Mouse (Mus musculus): ENCODE measurements around the gene Srd5a2. TPM values are rescaled to one million over a fixed set of nuclear protein-coding genes. Genes with fewer than 3 reads are reported as not detected.

Gene Srd5a2
- not detected in 2 replicates for total RNA-seq (2012; rRNA removed)
- not detected for polyA plus RNA-seq (2012; ENCODE audit: insufficient read depth in 1 of 2, insufficient read length in 2 of 2, low read depth in 1 of 2, low replicate concordance in 2 of 2, missing spikeins in 1 of 2)

GRCm38 (mm10) chr17:74047210-74048082 is at the start of gene Srd5a2:
Srd5a2 (minus strand) TSS chr17:74047916.
- H3K4me1 ChIP-seq (ENCODE audit: control insufficient read depth in 1 of 2, insufficient read depth in 2 of 2, low read length in 2 of 2), result no peaks in the 10 kb centered on the region
- H3K9me3 ChIP-seq (replicated peaks; ENCODE audit: insufficient read depth, low read length), result no peaks in the 10 kb centered on the region
- H3K4me3 ChIP-seq (ENCODE audit: control insufficient read depth in 1 of 2, insufficient read depth in 1 of 2, low read depth in 2 of 2, low read length in 2 of 2), result no peak within 1 kb of the TSS
- peaks cover 0 to 1% of the 10 kb centered on the region in 2 experiments; a peak in 1 of 4 replicates for H3K27me3 ChIP-seq (ENCODE audit: control insufficient read depth in 1 of 2, insufficient read depth in 2 of 2, low read length in 2 of 2)
- H3K36me3 ChIP-seq (ENCODE audit: control insufficient read depth in 1 of 2, insufficient read depth in 2 of 2, low read length in 2 of 2), result no peaks in the 10 kb centered on the region
- H3K79me2 ChIP-seq (ENCODE audit: control insufficient read depth, insufficient read depth, low read length, poor library complexity), result no peaks in the 10 kb centered on the region
- no peak for TF ChIP-seq CHD1 (IDR thresholded peaks at IDR 0.05; ENCODE audit: low read depth, low read length)
- no peak for TF ChIP-seq USF1 (IDR thresholded peaks at IDR 0.05; ENCODE audit: low read depth, low read length)
- no peak for TF ChIP-seq POLR2AphosphoS2 (IDR thresholded peaks at IDR 0.05; ENCODE audit: low read length)
- TF ChIP-seq SMC3 (IDR thresholded peaks at IDR 0.05; ENCODE audit: low read depth, low read length), result no peak
- no peak for TF ChIP-seq POLR2A (IDR thresholded peaks at IDR 0.05; ENCODE audit: control insufficient read depth in 1 of 2, insufficient read depth in 1 of 2, low read depth in 1 of 2, low read length in 2 of 2, poor library complexity in 1 of 2)
- TF ChIP-seq RCOR1 (IDR thresholded peaks at IDR 0.05; ENCODE audit: low read depth, low read length), result no peak
- TF ChIP-seq BHLHE40 (IDR thresholded peaks at IDR 0.05; ENCODE audit: borderline replicate concordance, low read depth, low read length), result no peak
- no peak for TF ChIP-seq TAL1 (IDR thresholded peaks at IDR 0.05; ENCODE audit: low read length)
- no peak for TF ChIP-seq CTCF (IDR thresholded peaks at IDR 0.05 in 2 of 3, conservative IDR thresholded peaks at IDR 0.05 in 1 of 3; ENCODE audit: control insufficient read depth in 1 of 3, insufficient read depth in 1 of 3, low read depth in 2 of 3, low read length in 3 of 3, poor library complexity in 1 of 3, severe bottlenecking in 1 of 3)
- DNase-seq (ENCODE audit: low read depth, low spot score), result no peak
- H3K9ac ChIP-seq (ENCODE audit: control insufficient read depth, low read depth, low read length, poor library complexity, severe bottlenecking), result no peak within 1 kb of the TSS
- H3K27ac ChIP-seq (ENCODE audit: control insufficient read depth, low read depth, low read length), result no peak within 1 kb of the TSS

GRCm38 (mm10) chr17:74088886-74089678 is 41.4 kb upstream of the Srd5a2 start:
- H3K4me3 ChIP-seq (ENCODE audit: control insufficient read depth in 1 of 2, insufficient read depth in 1 of 2, low read depth in 2 of 2, low read length in 2 of 2), result no peak overlapping the region
- no peaks in the 10 kb centered on the region for H3K4me1 ChIP-seq (ENCODE audit: control insufficient read depth in 1 of 2, insufficient read depth in 2 of 2, low read length in 2 of 2)
- DNase-seq (ENCODE audit: low read depth, low spot score), result no peak
- no peaks in the 10 kb centered on the region for H3K9me3 ChIP-seq (replicated peaks; ENCODE audit: insufficient read depth, low read length)
- no peak overlapping the region for H3K27ac ChIP-seq (ENCODE audit: control insufficient read depth, low read depth, low read length)
- H3K79me2 ChIP-seq (ENCODE audit: control insufficient read depth, insufficient read depth, low read length, poor library complexity), result no peaks in the 10 kb centered on the region
- H3K27me3 ChIP-seq (ENCODE audit: control insufficient read depth in 1 of 2, insufficient read depth in 2 of 2, low read length in 2 of 2), result peaks cover 0 to 2% of the 10 kb centered on the region in 2 experiments; a peak in 2 of 4 replicates
- H3K9ac ChIP-seq (ENCODE audit: control insufficient read depth, low read depth, low read length, poor library complexity, severe bottlenecking), result no peak overlapping the region
- TF ChIP-seq ZMIZ1 (IDR thresholded peaks at IDR 0.05; ENCODE audit: low read depth, low read length), result no peak
- no peak for TF ChIP-seq TBP (IDR thresholded peaks at IDR 0.05; ENCODE audit: low read depth, low read length)
- TF ChIP-seq POLR2A (IDR thresholded peaks at IDR 0.05; ENCODE audit: control insufficient read depth in 1 of 2, insufficient read depth in 1 of 2, low read depth in 1 of 2, low read length in 2 of 2, poor library complexity in 1 of 2), result no peak
- TF ChIP-seq UBTF (IDR thresholded peaks at IDR 0.05; ENCODE audit: borderline replicate concordance, insufficient read depth, low read depth, low read length), result no peak
- no peak for TF ChIP-seq BHLHE40 (IDR thresholded peaks at IDR 0.05; ENCODE audit: borderline replicate concordance, low read depth, low read length)
- no peak for TF ChIP-seq RAD21 (IDR thresholded peaks at IDR 0.05; ENCODE audit: low read depth, low read length)
- no peak for TF ChIP-seq SIN3A (IDR thresholded peaks at IDR 0.05; ENCODE audit: low read length)
- no peak for TF ChIP-seq ZKSCAN1 (IDR thresholded peaks at IDR 0.05; ENCODE audit: low read depth, low read length)
- no peak for TF ChIP-seq E2F4 (IDR thresholded peaks at IDR 0.05; ENCODE audit: borderline replicate concordance, low read depth, low read length)
- TF ChIP-seq EP300 (IDR thresholded peaks at IDR 0.05; ENCODE audit: low read depth in 1 of 2, low read length in 2 of 2), result no peak
- no peak for TF ChIP-seq HCFC1 (IDR thresholded peaks at IDR 0.05; ENCODE audit: low read depth, low read length)
- no peak for TF ChIP-seq NRF1 (IDR thresholded peaks at IDR 0.05; ENCODE audit: insufficient read depth, low read depth, low read length, poor library complexity, severe bottlenecking)
- no peaks in the 10 kb centered on the region for H3K36me3 ChIP-seq (ENCODE audit: control insufficient read depth in 1 of 2, insufficient read depth in 2 of 2, low read length in 2 of 2)
